Mouse (Mus musculus): Measurements from ENCODE around the gene Phc2.
A peak's percentile ranks its signal among the peaks of the same experiment; 100 is the strongest.

The Phc2 gene

DNA sequence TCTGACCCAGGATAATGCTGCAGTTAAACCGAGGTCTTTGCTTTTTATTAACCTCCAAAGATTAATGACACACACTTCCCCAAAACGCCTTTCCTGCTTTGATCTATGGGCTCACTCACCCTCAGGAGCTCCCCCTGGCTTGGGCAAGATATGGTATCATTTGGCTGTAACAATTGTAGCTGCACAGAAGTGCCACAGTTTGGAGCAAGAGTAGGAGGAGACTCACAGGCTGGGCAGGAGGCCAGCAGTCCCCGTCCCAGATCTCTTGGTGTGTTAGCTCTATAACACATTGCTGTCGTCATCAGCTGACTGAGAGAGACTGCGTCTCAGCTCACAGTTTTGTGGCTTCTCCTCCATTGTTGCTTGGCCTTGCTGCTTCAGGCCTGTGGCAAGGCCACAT, 65.6 kb downstream of the Phc2 start:
- DNase-seq (ENCODE audit: low spot score in 2 of 2): no peak

DNA sequence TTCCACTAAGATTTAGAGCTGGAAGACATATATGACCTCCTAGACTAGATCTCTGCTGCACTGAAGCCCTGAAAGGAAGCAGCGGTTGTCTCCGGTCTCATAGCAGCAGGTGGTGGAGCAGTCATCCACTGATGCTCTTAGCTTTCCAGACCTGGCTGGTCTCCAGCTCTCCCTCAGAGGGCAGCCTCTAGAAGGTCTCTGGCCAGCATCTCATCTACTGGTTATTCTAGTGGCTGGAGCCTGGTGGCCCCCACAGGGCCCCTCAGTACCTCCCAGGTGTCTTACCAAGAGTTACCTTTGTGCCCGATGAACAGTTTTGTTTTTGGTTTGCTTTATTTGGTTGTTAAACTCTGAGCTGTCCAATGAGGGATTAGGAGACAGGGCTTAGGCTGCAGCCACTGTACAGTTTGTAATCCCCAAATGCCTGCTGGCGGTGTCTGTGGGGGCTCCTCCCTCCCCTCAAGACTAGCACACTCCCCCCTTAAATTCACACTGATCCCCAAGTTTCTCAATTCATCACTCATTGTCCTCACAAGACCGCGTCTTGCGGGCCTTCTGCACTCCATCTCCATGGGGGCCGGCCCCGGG, 66.7 kb downstream of the Phc2 start:
- DNase-seq (ENCODE audit: low spot score in 2 of 2): no peak

DNA sequence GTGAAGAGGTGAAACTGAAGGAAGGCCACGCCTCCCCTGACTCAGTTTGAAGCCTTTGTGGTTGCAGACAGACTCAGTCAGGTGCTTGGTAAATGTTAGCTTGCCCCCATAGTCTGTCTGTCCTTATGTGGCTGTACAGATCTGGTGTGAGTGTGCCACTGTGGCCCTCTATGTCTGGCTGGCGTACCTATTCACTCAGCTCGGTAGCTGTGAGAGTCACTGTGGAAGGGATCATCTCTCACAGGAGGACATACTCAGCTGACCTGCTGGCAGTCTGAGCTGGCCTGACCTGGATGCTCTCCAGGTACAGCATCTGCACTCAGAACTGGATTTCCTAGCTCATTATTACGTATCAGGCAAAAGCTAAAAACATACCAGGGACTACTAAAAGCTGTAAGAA, 67.3 kb downstream of the Phc2 start:
- no peak for DNase-seq (ENCODE audit: low spot score in 2 of 2)

DNA sequence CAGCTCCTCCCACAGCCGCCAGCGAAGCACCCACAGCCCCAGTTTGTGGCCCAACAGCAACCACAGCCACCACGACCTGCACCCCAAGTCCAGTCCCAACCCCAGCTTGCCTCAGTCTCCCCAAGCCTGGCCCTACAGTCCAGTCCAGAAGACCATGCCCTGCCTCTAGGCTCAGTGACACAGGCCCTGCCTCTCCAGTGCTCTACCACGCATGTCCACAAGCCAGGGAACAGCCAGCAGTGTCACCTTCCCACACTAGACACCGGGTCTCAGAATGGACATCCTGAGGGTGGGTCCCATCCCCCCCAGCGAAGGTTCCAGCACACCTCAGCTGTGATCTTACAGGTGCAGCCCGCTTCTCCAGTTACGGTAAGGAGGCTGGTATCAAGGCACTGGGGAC, 68.4 kb downstream of the Phc2 start:
- DNase-seq (ENCODE audit: low spot score in 2 of 2): no peak

DNA sequence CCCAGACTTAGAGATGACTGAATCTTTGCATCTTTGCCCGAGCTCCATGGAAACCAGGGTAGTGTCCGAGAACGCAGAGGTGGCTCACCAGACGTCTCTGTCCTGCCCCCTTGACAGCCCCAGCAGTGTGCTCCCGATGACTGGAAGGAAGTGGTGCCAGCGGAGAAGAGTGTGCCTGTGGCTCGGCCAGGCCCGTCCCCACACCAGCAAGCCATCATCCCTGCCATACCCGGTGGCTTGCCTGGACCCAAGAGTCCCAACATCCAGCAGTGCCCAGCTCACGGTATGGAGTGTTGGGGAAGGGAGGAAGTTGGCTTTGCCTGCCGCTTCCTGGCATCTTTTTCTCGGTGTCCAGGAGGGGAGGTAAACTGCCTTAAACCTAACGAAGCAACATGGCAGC, 68.9 kb downstream of the Phc2 start:
- no peak for DNase-seq (ENCODE audit: low spot score in 2 of 2)

DNA sequence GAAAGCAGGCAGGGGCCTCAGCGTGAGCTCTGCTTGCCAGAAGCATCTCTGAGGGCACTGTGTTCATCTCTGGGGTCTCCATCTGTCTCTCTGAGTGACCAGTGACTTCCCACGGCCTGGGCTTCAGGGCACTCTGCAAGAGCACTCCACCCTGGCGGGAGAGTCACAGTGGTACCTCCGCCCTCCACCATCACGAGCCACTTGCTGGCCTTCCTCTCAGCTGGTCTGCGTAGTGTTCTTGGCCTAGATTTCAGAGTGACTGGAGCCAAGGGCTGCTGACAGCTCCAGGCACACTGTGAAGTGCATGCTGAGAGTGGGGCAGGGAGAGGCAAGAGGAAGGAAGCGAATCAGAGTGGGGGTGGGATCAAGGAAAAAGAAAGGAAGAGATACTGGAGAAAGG, 69.6 kb downstream of the Phc2 start:
- DNase-seq (ENCODE audit: low spot score in 2 of 2): no peak

DNA sequence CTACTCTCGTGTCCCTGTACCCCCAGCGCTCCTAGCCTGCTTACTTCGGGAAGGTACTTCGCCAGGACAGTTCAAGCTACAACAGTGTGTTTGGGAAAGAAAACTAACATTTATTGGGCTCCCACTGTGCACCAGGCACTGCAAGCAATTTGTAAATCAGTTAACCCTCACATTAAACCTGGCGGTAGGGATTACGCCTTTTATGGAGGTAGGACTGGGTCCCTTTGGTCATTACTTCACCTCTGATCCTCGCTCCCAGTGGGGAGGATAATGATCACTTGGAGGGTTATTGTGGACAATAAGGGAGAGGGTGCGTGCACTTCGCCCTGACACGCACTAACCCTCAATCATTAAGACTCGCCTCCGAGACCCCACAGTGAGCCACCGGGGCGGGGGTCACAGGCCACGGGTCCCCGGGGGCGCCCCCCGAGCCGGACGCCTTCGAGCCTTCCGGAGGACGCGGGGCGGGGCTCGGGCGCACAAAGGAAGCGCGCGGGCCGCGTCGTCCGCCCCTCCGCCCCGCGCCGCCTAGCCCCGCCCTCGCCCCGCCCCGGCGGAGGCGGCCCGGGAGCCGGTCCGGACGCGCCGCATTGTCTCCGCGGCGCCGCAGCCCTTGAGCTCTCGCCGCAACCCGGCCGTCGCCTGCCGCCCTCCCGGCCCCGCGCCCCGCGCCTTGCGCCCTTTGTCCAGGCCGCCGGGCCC, 72.7 kb downstream of the Phc2 start:
- peak; percentile 78 to 81 for DNase-seq (ENCODE audit: low spot score in 2 of 2)

DNA sequence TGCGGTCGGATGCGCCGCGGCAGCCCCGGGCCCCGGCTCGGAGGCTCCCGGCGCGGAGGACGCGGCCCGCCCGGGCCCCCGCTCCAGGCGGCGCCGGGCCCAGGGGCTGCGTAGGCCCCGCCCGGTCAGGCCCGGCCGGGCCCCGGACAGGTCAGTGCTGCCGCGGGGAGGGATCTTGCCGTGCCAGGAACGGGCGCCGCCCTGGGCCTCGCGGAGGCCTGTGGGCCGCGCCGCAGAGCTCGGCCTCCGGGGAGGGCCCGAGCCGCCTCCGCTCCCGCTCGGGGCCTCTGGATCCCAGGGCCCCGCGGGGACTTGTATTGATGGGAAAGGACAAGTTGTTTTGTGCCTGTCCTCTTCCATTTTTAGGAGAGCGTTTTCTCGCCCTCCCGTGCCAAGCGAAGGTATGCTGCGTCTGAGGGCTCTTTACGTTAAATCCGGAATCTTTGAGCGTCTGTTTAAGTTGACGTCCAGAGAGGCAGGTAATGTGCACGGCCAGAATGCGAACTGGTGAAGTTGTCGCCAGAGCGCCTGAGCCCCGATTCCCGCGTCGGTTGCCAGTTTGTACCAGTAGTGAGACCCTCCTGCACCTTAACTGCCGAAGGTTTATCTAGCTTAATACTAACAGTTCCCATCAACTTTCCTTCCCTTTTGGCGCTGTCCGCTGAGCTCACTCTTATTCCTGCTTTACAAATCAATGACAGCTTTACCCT, 73.4 kb downstream of the Phc2 start:
- DNase-seq (ENCODE audit: low spot score in 2 of 2): no peak

DNA sequence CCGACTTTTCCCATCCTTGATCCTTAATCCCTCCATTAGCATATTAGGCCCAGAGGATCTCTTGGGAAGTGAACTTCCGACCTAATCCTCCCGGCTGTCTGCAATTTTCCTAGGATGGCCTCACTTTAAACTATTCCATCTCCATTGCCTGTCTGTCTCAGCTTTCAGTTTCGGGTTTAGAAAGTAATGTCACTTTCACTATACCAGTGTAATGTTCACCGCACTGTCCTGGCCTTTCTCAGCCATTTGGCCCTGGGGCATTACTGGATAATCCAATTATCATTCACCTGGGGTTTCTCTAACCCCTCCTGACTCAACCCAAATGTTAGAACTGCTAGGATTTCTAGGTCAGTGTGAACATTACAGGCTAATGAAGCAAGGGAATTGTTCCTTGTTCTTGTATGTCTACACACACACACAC, 73.9 kb downstream of the Phc2 start:
- DNase-seq (ENCODE audit: low spot score in 2 of 2): no peak

DNA sequence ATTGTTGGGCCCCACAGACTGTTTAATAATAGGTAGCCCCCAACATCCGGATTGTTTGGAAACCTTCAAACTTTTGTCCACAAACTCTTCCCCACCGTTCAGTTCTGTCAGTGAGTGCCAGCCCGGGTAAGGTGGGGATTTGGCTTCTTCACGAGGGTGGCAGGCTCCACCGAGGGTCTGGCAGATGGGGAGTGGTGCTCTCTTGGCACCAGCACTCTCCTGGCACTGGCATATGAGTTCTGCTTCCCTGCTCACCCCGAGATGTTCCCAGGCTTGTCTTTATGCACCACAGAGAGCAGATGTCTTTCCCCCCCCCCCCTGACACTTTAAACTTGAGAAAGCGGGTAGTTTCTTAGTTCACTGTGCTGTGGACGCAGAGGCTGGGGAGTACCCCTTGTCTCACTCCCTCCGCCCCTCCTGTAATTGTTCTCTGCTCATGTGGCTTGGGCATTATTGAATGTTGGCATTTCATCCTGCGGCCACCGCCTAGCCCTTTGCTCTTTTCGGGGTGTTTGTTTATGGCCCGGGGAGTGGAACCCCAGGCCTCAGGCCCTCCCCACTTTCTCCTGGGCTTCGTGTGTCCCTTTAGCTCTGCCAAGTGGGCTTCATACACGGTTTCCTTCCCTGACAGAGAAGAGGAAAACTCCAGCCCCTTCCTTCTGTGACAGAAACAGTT, 74.7 kb downstream of the Phc2 start:
- DNase-seq (ENCODE audit: low spot score in 2 of 2): no peak

DNA sequence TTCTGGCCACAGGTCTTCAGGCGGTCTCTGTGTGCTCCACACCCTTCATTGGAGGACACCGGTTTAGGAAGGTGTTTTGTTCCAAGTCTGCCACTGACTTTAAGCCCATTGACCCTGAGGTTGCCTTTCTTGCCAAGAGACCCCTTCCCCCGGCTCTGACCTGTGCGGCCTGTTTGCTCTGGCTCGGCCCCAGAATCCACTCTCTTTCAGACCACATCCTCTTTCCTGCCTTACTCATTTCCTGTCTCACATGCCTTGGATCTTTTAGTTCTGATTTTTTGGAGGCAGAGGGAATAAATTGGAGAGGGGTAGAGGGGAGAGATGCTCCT, 75.2 kb downstream of the Phc2 start:
- DNase-seq (ENCODE audit: low spot score in 2 of 2): no peak

DNA sequence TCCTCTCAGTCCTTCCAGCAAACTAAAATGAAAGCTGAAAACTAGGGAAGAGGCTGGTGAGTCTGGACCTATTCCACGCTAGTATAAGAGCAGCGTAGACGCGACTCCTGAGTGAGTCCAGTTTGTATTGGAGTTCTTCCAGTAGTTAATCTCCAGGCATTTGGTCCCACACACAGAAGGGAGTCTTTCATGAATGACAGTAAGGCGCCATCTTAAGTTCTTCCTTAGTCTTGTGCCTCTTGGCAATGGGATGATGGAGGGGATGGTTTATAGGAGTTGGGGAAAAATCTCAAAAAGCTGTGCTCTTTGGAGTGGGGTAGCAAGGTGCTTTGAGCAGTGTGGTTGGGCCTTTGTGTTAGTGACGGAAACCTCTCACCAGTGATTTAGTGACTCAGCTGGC, 75.8 kb downstream of the Phc2 start:
- DNase-seq (ENCODE audit: low spot score in 2 of 2): no peak

DNA sequence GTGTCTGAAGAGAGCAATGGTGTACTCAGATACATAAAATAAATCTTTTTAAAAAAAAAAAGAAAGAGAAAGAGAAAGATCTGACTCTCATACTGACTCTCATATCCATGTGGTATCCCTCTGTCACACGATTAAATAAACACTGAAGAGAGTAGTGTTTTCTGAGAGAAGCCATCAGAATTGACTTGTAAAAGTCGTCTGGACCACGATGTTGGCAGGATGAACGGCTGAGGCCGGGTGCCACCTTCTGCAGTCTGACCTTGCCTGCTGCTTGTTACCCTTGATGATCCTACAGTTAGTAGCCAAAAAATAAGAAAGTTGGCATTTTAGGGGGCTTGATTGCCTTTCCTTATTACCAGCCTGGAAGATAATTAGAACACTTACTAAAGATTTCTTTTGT, 78.3 kb downstream of the Phc2 start:
- no peak for DNase-seq (ENCODE audit: low spot score in 2 of 2)

DNA sequence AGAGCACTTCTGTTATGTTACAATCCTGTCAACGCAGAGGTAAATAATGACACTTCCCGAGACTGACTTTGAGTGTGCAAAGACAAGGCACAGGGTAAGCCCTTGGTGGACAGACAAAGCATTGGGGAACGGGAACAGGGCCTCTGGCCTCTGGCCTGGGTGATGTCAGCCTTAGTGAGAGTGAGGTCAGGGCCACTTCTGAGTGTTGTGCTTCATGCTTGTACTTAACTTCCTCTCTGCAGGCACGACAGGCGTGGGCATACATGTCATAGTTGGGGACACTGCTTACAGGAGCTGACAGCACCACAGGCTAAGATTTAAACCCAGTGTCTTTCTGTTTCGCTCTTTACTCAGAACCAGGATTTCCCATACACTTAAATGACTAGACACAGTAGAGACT, 79.0 kb downstream of the Phc2 start:
- DNase-seq (ENCODE audit: low spot score in 2 of 2): no peak

DNA sequence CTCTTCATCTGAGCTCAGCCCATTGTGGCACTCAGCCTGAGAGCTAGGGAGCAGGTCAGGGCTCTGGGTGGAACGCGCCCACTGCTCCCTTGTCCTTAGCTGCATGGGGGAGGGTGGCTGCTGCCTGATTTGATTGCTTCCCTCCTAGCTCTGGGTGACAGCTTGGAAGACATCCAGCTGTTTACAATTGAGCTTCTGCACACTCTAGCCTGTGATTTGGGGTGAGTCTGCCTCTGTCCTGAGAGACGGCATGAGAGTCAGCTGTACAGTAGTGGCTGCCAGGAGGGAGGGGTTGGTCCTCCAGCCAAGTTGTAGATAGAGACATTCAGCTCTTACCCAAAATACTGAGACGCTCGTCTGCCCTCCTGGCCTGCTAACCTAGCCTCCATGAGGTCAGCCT, 79.7 kb downstream of the Phc2 start:
- peak in 1 of 2 experiments; percentile 59 for DNase-seq (ENCODE audit: low spot score in 2 of 2)

DNA sequence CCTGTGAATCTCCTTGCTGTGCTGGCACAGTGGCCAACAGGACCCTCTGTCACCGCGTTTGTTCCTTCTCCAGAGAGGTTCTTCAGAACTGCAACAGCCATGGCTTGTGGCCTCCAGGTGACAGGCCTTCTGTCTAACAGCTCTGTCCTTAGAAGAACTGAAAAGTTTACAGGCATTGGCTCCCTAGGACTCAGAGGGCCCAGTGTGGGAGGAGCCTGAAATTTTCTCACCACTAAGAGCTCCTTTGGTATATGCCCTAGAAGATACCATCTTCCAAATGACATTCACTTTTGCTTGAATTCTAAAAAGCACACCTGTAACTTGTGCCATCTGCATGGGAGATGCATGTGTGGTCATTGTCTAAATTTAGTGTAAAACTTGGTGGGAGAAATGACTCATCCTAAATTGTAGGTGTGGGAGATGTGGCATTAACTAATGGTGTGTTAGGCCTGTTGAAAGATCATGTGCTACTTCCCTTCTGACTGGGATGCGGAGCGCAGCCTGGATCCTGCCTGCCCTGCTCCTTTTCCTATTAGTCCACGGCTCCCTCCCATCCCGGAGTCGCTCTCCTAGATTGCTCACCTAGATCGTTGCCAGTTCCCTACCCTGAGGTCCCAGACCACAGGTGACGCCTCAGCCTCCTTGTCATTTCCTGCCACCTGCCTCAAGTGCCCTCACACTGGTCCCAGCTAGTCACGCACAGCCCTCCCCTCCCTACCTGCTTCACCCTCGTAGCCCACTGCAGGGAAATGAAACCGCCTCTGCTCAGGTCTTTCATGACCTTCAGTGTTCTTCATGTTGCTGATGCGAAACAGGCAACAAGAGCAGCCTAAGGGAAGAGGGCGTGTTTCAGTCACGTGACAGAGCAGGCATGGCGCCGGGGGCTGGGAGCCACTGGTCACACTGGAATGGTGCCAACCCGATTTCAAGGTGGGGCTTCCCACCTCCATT, 80.5 kb downstream of the Phc2 start:
- DNase-seq (ENCODE audit: low spot score in 2 of 2): no peak

DNA sequence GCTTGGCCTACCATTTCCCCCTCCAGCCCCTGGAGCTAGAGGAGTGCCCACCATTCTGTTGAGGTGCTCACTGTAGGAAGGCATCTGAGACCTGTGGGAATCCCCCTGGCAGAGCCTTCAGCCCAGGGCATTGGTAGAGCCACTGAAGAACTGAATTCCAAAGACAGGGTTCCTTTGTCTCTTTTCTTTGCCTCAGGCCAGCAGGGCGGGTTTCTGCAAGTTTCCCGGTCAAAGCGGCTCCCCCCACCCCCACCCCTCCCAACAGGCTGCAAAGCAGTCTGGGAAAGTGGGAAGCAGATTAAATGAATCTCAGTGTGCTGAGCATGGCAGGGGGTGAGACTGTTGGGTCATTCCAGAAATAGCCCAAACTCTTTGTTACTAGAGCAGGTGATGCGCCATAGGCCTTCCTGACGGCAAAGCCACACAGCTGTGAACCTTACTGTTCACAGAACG, 82.7 kb downstream of the Phc2 start:
- no peak for DNase-seq (ENCODE audit: low spot score in 2 of 2)

DNA sequence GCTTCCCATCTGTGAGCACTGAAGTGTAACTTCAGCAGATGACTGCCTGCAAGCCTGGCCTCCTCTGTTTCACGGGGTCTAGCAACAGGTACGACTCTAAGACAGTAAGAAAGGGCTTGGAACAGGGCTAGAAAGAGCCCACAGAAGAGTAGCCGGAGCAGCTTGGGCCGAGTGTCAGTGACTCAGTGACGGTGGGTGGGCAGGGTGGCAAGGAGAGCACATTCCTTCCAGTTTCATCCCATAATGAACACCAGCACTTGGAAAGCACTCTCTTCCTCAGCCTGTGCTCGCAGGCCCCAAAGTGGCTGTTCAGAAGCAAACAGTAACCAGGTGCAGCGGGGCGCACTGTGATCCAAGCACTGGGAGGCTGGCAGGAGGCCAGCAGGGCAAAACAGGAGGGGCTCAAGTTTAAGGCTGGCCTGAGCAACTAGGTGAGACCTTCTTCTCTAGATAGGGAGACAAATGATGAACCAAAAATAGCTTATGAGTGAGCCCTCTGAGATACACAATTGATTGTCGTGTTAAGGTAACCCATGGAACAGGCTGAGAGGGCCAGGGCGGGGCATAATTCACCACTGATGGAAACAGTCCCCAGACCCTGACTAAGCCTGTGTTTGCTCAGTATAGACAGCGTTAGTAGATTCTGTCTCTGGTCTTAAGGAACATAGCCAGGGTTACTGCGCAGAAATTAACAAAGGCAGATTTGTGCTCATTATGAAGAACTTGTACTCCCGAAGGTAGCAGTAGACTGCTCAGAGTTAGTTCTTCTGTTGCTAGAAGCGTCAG, 83.5 kb downstream of the Phc2 start:
- DNase-seq (ENCODE audit: low spot score in 2 of 2): no peak

DNA sequence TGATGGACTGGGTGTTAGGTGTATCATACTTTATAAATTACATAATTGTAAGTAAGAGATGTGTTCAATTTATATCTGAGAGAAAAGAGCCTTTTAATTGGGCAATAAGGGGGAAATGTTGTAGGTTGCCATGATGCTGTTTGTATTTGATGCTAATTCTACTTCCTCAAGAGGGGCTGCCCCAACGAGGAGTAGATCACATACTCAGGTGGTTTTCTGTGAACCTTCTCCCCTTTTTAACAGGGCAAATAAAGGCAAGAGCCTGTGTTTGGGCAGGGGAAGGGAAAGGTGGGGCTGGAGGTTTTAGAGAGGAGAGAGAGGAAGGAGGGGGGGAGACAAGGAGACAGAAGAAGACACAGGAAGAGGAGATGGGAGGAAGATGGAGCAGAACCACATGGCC, 86.4 kb downstream of the Phc2 start:
- DNase-seq (ENCODE audit: low spot score in 2 of 2): no peak

DNA sequence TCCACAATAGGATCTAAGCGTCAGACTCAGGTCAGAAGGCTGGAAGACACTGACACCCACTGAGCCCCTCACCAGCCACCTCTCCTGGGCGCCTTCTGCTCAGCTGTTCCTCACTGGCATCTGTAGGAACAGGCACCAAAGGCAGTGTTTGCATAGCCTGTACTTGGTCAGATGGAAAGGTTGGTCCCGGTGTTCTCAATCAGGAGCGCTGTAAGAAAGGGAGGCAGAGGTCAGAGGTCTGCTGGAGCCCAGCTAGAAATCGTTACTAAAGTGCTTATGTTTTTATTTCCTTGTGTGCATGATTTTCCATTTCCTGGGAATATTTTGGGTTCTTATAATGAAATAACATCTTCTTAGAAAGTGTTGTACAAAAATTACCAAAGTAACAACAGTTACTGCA, 87.4 kb downstream of the Phc2 start:
- DNase-seq (ENCODE audit: low spot score in 2 of 2): no peak
